Mouse (Mus musculus) urinary bladder, postnatal 25 days (tissue): ENCODE measurements around the gene Gcg.

Experiments
- DNase-seq: peaks from one replicate; pipeline ENCODE4 v3.0.0; 2022; ENCODE audit warnings: low spot score

Gene Gcg

DNA sequence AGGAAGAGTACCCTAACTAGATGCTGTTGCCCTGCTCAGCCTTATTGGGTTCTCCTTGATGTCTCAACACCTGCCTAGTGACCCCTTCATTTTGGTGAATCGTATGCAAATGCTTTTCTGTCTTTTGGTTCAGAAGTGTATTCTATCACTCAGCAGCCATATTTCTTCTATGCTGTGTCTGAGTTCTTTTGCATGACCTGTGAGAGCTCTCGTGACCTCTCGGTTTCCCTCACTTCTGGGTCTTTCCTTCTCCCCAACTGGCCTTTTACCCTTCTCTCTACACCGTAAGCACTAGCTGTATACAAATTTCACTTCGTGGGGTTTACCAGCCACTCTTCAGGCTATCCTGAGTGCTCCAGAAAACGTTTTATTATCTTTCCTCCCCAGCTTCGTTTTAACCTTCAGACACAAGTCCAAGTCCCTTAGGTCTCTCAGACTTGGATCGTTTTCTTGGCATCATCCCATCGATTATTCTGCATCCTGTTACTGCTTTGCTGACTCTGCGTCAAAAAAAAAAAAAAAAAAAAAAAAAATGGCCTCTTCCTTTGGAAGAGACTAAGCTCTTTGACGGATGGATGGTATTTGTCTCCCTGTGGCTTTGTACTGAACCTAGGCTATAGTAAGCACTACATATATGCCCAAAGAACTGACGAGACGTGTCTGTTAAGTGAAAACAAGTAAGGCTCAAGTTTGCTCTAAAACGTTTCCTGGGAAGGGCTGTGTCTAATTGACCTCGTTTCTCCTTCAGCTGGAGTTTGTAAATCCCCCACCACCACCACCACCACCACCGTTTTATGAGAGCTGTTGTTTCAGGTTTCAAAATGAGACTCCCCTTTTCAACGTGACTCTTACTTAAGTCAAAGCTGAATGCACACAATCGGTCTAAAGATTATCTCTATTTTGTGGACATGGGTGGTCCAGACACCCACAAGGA is 23.9 kb downstream of the Gcg start:
- no peak for DNase-seq

DNA sequence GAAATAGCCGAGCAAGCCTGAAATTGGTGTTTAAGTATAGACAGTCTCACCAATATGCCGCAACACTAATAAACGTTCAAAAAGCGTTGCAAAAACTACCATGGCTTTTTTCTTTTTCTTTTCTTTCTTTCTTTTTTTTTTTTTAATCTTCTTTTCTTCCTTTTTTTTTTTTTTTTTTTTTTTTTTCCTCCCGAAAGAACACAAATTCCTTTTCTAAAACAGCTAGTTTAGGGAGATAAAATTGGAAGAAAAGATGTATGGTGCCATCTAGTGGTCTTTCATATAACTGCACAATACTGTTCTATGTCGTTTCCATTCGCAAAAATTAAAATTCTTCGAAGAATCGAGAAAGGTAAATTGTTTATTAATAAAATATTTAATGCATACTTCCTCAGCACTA is 25.4 kb downstream of the Gcg start:
- no peak for DNase-seq

DNA sequence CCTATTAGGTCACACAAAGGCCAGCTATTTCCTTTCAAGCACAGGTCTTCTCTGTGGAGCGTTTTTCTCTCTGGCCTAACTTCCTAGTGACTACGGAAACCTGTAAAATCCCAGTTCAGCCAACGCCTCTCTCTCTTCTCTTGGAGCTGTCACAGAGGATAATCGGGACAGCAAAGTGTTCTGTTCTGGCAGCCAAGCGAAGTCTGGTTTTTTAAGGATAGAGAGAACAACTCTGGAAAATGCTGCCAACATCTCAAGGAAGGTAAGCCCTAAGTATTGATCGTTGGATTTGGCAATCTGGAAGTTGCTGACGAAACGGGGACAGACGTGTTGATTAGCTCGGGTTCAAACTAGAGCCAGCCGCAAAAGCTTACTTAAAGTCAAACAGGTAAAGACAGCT is 28.5 kb downstream of the Gcg start:
- DNase-seq, result no peak

DNA sequence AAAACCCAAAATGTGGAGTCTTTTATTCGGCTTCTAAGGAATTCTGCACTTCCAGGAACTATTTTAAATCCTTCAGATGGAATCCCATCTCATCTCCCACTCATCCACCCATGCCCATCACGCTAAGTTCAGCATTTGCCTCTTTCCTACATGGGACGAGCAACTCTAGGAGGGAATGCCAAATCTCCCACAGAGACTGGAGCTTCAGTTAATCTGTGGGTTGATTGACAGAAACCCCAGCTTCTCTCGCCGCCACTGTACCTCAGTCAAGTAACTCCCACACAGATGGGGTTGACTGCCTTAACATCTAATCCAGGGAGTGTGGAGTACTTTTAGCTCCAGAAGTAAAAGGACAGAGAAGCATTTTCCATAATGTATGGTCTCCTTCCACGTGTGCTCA is 29.4 kb downstream of the Gcg start:
- DNase-seq, result no peak

DNA sequence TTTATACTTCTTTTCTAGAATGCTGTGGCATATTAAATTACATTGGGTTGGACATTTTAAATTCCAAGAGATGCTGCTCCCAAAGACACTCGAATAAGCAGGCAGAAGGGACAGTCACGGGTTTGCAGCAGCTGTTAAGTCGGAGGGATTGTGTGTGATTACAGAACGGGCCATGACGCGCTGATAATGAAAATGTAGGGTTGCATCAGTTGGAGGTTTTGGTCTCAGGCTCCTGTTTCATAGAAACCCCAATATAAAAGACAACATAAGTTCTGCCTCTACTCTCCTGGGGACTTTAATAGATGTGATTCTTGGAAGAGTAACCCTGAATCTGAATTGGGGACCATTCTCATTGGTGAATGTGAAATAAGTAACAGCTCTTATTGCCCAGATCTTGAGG is 33.1 kb downstream of the Gcg start:
- no peak for DNase-seq

DNA sequence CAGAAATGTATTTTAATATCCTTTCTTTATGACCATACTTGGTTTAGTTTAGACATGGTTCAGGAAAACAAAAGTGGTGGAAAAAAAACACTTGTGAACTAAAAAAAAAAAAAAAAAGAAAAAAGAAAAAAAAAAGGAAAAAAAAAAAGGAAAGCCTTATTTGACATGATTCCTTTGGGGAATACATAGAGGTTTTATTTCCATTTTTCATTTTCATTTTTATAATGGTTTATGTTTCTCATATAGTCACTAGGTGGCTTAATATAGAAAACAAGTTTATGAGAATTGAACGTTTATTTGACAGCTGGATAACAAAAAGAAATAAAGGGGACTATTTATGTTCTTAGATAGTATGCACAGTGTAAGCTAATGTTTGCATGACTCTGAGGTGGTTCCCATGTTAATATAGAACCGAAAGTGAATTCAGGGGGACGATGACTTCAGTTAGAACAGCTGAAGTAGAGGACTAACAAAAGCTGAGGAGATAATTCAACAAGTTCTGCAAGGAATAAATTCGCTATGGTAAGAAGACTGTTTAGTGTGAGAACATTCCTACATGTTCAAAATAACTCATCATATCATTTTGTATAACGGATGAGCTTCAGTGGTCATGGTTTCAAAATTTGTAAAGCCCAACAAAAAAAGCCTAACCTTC is 33.6 kb downstream of the Gcg start:
- no peak for DNase-seq

DNA sequence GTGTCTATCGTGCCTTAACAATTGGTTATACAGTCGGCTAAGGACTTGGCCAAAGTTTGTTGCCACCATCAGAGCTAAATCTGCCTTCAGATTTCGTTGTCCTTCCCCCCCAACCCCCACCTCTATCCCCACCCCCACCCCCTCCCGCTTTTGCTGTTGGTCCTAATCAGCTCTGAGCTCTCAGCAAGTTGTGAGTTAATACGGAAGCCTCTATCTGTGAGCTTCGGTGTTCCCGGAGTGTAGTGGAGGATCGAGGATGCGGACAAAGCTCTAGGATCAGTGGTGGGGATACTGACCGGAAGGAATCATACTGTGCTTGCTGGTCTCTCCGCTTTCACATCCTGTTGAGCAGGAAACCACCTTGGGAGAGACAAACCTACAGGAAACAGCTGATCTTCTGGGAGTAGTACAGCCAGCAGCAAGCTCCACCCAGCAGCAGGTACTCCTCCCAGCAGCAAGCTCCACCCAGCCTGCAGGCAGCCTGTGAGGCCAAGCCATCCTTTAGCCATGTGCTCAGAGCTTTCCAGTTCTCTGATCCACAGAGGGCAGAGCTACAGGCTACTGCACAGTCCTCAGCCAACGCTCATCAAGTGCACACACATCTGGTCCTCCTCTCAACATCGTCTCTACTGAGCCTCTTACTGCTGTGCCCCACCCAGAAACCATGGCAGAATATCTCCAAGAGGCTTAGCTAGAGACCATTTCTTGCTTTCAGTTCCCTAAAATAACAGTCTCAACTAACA is 42.5 kb downstream of the Gcg start:
- DNase-seq, result no peak

DNA sequence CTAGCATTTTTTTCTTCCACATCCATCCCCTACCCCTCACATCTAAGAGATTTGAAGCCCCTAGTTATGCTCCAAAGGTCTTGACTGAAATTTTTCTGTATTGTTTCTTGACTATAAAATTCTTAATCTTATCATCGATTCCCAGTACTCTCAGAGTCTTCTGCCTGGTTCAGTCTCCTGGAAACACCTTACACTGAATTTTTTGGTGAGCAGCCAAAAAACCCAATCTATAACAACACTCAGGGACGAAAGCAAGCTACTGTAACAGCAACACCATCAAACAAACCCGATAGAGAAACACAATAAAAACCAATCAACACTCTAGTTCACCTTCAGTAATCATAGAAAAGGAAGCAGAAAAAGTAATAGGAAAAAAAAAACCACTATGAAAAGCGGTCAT is 43.4 kb downstream of the Gcg start:
- DNase-seq, result no peak

DNA sequence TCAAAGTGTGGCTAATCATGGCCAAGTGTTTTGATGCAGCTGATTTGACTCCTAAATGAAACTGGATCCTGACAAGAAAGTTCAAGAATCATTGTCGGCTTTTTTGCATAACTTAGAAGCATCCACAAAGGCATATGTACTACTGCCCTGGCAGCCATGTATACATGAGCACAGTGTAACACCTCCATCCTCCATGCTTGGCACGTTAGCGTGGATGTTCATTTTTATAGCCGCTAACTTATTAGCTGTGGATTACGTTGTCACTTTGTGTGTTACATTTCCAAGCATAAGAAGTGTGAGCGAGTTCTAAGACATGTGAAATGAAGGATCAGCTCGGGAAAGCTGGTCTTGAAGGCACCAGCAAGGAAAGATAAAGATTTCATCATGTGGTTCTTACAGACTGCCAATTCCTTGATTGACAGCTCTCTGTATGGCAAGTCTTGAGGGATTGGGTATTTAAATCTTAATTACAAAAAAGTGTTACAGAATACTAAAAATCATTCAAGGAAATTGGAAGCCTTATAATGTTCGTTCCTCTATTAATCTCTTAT is 52.1 kb downstream of the Gcg start:
- no peak for DNase-seq

DNA sequence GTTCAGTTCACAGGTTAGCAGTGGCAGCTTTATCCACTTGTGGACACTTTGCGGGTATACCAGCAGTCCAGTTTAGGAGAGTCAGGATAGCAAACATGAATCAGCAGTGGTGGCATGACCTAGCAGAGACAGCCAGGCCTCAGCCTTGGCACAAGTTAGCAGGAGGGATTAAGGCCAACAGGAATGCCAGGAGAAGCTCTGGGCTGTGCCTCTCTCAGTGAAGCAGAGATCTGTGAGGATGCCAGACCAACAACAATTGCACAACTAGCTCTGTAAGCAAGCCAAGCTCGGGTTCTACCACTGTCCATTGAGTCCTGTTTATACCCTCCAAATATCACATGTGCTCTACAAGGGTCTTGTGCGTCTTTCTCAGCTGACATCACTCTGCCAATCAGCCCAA is 57.5 kb downstream of the Gcg start:
- DNase-seq, result no peak
